Mouse (Mus musculus): Measurements from ENCODE around the gene Nle1. TPM values are rescaled to one million over a fixed set of nuclear protein-coding genes. Genes with fewer than 3 reads are reported as not detected.

Nle1 gene
- polyA plus RNA-seq, 1 experiment from 2014 or later, result 23.7 TPM

DNA sequence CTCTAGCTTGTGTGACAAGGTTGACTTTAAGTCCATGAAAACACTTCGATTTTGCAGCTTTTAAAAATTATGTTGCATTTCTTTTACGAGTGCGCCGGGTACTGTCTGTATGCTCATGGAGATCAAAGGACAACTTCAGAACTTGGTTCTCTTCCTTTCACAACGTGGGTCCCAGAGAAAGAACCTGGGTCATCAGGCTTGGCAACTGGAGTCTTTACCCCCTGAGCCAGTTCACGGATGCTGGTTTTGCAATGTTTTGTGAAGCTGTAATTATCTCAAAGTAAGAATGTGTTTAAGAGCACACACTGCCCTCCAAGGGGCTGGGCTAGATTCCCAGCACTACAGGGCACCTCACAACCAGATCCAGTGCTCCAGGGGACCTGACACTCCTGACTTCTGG is 54.1 kb downstream of the Nle1 start:
- no peak for DNase-seq (ENCODE audit: low spot score, missing footprints)
- Histone ChIP-seq H3K9me3 (ENCODE audit: control insufficient read depth, low read length) (no peaks in the 10 kb centered on the region), H3K9ac (ENCODE audit: low read length) (no peak overlapping the region), H3K4me1 (ENCODE audit: control insufficient read depth, insufficient read depth, low read length) (no peaks in the 10 kb centered on the region), H3K4me2 (no peak overlapping the region), H3K4me3 (ENCODE audit: low read depth, low read length) (no peak overlapping the region), H3K27ac (ENCODE audit: low read depth, low read length) (no peak overlapping the region), H3K36me3 (ENCODE audit: control insufficient read depth, insufficient read depth, low read length) (no peaks in the 10 kb centered on the region), H3K27me3 (ENCODE audit: control insufficient read depth, insufficient read depth, low read length) (no peaks in the 10 kb centered on the region)
- WGBS, result 90% methylated on average over 6 of the region's 6 CpGs
- no peak for ATAC-seq (ENCODE audit: low FRiP score)

- WGBS, result 92% methylated on average over 7 of the region's 7 CpGs
- Histone ChIP-seq H3K27ac (ENCODE audit: low read depth, low read length) (no peak overlapping the region), H3K4me1 (ENCODE audit: control insufficient read depth, insufficient read depth, low read length) (no peaks in the 10 kb centered on the region), H3K27me3 (ENCODE audit: control insufficient read depth, insufficient read depth, low read length) (no peaks in the 10 kb centered on the region), H3K9ac (ENCODE audit: low read length) (no peak overlapping the region), H3K36me3 (ENCODE audit: control insufficient read depth, insufficient read depth, low read length) (no peaks in the 10 kb centered on the region), H3K4me2 (no peak overlapping the region), H3K4me3 (ENCODE audit: low read depth, low read length) (no peak overlapping the region), H3K9me3 (ENCODE audit: control insufficient read depth, low read length) (no peaks in the 10 kb centered on the region)
- DNase-seq (ENCODE audit: low spot score, missing footprints) (no peak), ATAC-seq (ENCODE audit: low FRiP score) (no peak)
These were observed 55.3 kb downstream of the Nle1 start for GRCm38 (mm10) chr11:82852958-82853357.

DNA sequence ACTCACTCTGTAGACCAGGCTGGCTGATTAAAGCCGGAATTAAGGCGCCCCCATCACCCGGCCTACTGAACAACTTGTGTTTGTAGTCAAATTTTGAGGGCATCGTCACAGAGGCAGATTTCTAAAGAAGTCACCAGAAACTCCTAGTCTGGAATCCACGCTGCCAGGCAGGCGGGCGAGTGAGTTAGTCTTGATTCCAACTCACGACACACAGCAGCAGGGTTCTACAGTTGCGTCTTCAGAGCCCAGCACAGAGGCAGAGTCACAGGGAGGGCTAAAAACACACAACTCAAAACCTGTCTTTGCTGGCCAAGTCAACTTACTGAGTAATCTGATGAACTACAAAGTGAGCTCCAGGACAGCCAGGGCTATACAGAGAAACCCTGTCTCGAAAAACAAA is 55.7 kb downstream of the Nle1 start:
- Histone ChIP-seq H3K4me1 (ENCODE audit: control insufficient read depth, insufficient read depth, low read length) (0 out of 2 replicates have a peak, but pooled peaks cover 2% of the 10 kb centered on the region), H3K36me3 (ENCODE audit: control insufficient read depth, insufficient read depth, low read length) (no peaks in the 10 kb centered on the region), H3K9me3 (ENCODE audit: control insufficient read depth, low read length) (no peaks in the 10 kb centered on the region), H3K4me3 (ENCODE audit: low read depth, low read length) (no peak overlapping the region), H3K9ac (ENCODE audit: low read length) (no peak overlapping the region), H3K27me3 (ENCODE audit: control insufficient read depth, insufficient read depth, low read length) (no peaks in the 10 kb centered on the region), H3K27ac (ENCODE audit: low read depth, low read length) (no peak overlapping the region), H3K4me2 (no peak overlapping the region)
- ATAC-seq (ENCODE audit: low FRiP score) (no peak), DNase-seq (ENCODE audit: low spot score, missing footprints) (peak; percentile 81)
- 85% methylated on average over 10 of the region's 10 CpGs for WGBS

DNA sequence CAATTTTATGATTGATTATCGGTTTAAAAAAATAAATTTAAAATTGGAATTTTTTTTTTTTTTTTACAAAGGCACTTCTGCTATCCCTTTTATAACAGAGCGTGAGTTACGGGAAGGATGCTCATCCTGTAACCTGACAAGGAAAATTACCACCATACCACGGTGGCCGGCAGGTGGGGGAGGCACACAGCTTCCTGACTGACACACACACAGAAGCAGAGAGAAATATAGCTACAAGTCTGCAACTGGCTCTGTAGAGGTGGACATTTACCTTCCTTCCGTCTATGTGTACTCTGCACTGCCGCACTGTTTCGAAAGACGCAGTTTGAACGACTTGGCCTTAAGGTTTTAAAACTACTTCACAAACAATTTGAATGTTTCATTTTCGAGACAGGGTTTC is 56.1 kb downstream of the Nle1 start:
- Histone ChIP-seq H3K27ac (ENCODE audit: low read depth, low read length) (no peak overlapping the region), H3K36me3 (ENCODE audit: control insufficient read depth, insufficient read depth, low read length) (no peaks in the 10 kb centered on the region), H3K4me2 (no peak overlapping the region), H3K27me3 (ENCODE audit: control insufficient read depth, insufficient read depth, low read length) (no peaks in the 10 kb centered on the region), H3K4me1 (ENCODE audit: control insufficient read depth, insufficient read depth, low read length) (0 out of 2 replicates have a peak, but pooled peaks cover 2% of the 10 kb centered on the region), H3K9me3 (ENCODE audit: control insufficient read depth, low read length) (no peaks in the 10 kb centered on the region), H3K4me3 (ENCODE audit: low read depth, low read length) (no peak overlapping the region), H3K9ac (ENCODE audit: low read length) (no peak overlapping the region)
- no peak for DNase-seq (ENCODE audit: low spot score, missing footprints)
- 89% methylated on average over 11 of the region's 11 CpGs for WGBS
- no peak for ATAC-seq (ENCODE audit: low FRiP score)

Other genes with a start within 250 kb of the Nle1 start
- 0.16 and 0.52 TPM in 2 replicates for gene Cct6b, start 144.1 kb downstream of the Nle1 start, polyA plus RNA-seq (2014; fragmentation: Nextera tagmentation; extraction: Ambion mirVana)
- gene Zfp830, start 144.1 kb downstream of the Nle1 start, polyA plus RNA-seq (2014; fragmentation: Nextera tagmentation; extraction: Ambion mirVana), result 35.1 and 38.5 TPM in 2 replicates
- 48.2 and 52.6 TPM in 2 replicates for gene Lig3, start 127.3 kb downstream of the Nle1 start, polyA plus RNA-seq (2014; fragmentation: Nextera tagmentation; extraction: Ambion mirVana)
- 8.9 and 9.2 TPM in 2 replicates for gene Rffl, start 37.2 kb downstream of the Nle1 start, polyA plus RNA-seq (2014; fragmentation: Nextera tagmentation; extraction: Ambion mirVana)
- gene Rad51d, start 17.8 kb downstream of the Nle1 start, polyA plus RNA-seq (2014; fragmentation: Nextera tagmentation; extraction: Ambion mirVana), result 13.7 and 17.4 TPM in 2 replicates
- gene Fndc8, start 16.3 kb downstream of the Nle1 start, polyA plus RNA-seq (2014; fragmentation: Nextera tagmentation; extraction: Ambion mirVana), result 0.19 and 0.30 TPM in 2 replicates
- 0.10 and 0.21 TPM in 2 replicates for gene Unc45b, start 2.1 kb upstream of the Nle1 start, polyA plus RNA-seq (2014; fragmentation: Nextera tagmentation; extraction: Ambion mirVana)
- gene Slfn5, start 42.9 kb upstream of the Nle1 start, polyA plus RNA-seq (2014; fragmentation: Nextera tagmentation; extraction: Ambion mirVana), result 0.14 and 0.47 TPM in 2 replicates
- 7.1 and 7.6 TPM in 2 replicates for gene Slfn9, start 83.4 kb upstream of the Nle1 start, polyA plus RNA-seq (2014; fragmentation: Nextera tagmentation; extraction: Ambion mirVana)
- 0.11 and 0.28 TPM in 2 replicates for gene Slfn8, start 112.4 kb upstream of the Nle1 start, polyA plus RNA-seq (2014; fragmentation: Nextera tagmentation; extraction: Ambion mirVana)
- 2.3 and 2.7 TPM in 2 replicates for gene Slfn2, start 156.7 kb upstream of the Nle1 start, polyA plus RNA-seq (2014; fragmentation: Nextera tagmentation; extraction: Ambion mirVana)
- 0.10 TPM in 1 of 2 replicates, not detected in the other for gene Slfn1, start 208.4 kb upstream of the Nle1 start, polyA plus RNA-seq (2014; fragmentation: Nextera tagmentation; extraction: Ambion mirVana)

Measured in midbrain, embryonic 11.5 days (tissue).